Comparison of ENCODE assay signal across 9 mouse cellular contexts in the genomic region with DNA sequence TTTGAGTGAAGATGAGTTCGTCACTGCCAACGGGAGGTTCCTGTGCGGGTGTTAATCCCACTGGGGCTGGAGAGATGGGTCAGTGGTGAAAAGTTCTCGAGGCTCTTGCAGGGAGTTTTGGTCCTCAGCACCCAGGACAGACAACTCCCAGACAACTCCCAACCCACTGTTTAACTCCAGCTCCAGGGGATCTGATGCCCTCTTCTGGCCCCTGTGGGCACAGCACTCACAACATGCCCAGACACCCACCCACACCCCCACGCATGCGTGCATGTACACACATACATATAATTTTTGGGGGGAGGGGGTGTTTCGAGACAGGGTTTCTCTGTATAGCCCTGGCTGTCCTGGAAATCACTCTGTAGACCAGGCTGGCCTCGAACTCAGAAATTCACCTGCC. TPM values are rescaled to one million over a fixed set of nuclear protein-coding genes. Genes with fewer than 3 reads are reported as not detected.
DNase-seq lines count a peak whose midpoint lies in the region; ATAC-seq lines count a peak whose summit lies in the region.
"Had no signal": no experiment of that assay in that cellular context is flagged by ENCODE, and none has a peak within 500 bp of the region (broad histone marks: within the 10 kb centered on the region; RNA-seq: fewer than 3 reads in every experiment).

No protein-coding gene starts in this region.

- peak; percentile 60 for DNase-seq in hindbrain, embryonic 10.5 days (ENCODE audit: low spot score)
- DNase-seq in NIH3T3 (ENCODE audit: low read depth): peak; percentile 43
- DNase-seq in embryonic facial prominence, embryonic 10.5 days (ENCODE audit: low spot score): peak; percentile 69
- peak; percentile 55 for DNase-seq in retina, embryonic 14.5 days (ENCODE audit: low spot score)
- DNase-seq in thymus, postnatal 36 days: peak; percentile 76

- 0 out of 2 replicates have a peak overlapping the region, but pooled peaks have one; percentile 3 for H3K4me3 ChIP-seq in hindbrain, embryonic 10.5 days
- H3K4me3 ChIP-seq in hindbrain, embryonic 12.5 days: no peak overlapping the region
- H3K4me3 ChIP-seq in embryonic facial prominence, embryonic 10.5 days: peak overlapping the region; percentile 28; the same call in 1 of the 2 replicates
- H3K4me3 ChIP-seq in intestine, embryonic 15.5 days (replicated peaks): no peak overlapping the region
- no peak overlapping the region for H3K4me3 ChIP-seq in limb, embryonic 12.5 days (replicated peaks)
- H3K4me3 ChIP-seq: hindbrain, embryonic 15.5 days had no signal

- H3K4me1 ChIP-seq in hindbrain, embryonic 10.5 days (replicated peaks): peaks cover 42% of the 10 kb centered on the region
- peaks cover 6% of the 10 kb centered on the region; the same call in 1 of the 2 replicates for H3K4me1 ChIP-seq in hindbrain, embryonic 12.5 days
- peaks cover 49% of the 10 kb centered on the region for H3K4me1 ChIP-seq in embryonic facial prominence, embryonic 10.5 days
- H3K4me1 ChIP-seq in intestine, embryonic 15.5 days (replicated peaks): peaks cover 29% of the 10 kb centered on the region
- peaks cover 27% of the 10 kb centered on the region for H3K4me1 ChIP-seq in limb, embryonic 12.5 days (replicated peaks)

- H3K9ac ChIP-seq in hindbrain, embryonic 12.5 days: no peak overlapping the region
- no peak overlapping the region for H3K9ac ChIP-seq in intestine, embryonic 15.5 days
- H3K9ac ChIP-seq in limb, embryonic 12.5 days (replicated peaks): no peak overlapping the region
- H3K9ac ChIP-seq: hindbrain, embryonic 15.5 days had no signal

- no peaks in the 10 kb centered on the region for H3K36me3 ChIP-seq in hindbrain, embryonic 10.5 days
- no peaks in the 10 kb centered on the region for H3K36me3 ChIP-seq in hindbrain, embryonic 12.5 days
- no peaks in the 10 kb centered on the region for H3K36me3 ChIP-seq in embryonic facial prominence, embryonic 10.5 days (replicated peaks)
- H3K36me3 ChIP-seq in intestine, embryonic 15.5 days: no peaks in the 10 kb centered on the region
- no peaks in the 10 kb centered on the region for H3K36me3 ChIP-seq in limb, embryonic 12.5 days
- H3K36me3 ChIP-seq: hindbrain, embryonic 15.5 days had no signal

- no peak for ATAC-seq in hindbrain, embryonic 12.5 days (ENCODE audit: low FRiP score)
- no peak for ATAC-seq in intestine, embryonic 15.5 days
- no peak for ATAC-seq in limb, embryonic 12.5 days (ENCODE audit: insufficient number of reproducible peaks, insufficient read depth, low FRiP score, low TSS enrichment, low read depth)

- H3K9me3 ChIP-seq in hindbrain, embryonic 10.5 days: no peaks in the 10 kb centered on the region
- H3K9me3 ChIP-seq in hindbrain, embryonic 12.5 days (replicated peaks): no peaks in the 10 kb centered on the region
- no peaks in the 10 kb centered on the region for H3K9me3 ChIP-seq in embryonic facial prominence, embryonic 10.5 days
- H3K9me3 ChIP-seq in intestine, embryonic 15.5 days: no peaks in the 10 kb centered on the region
- no peaks in the 10 kb centered on the region for H3K9me3 ChIP-seq in limb, embryonic 12.5 days
- H3K9me3 ChIP-seq: hindbrain, embryonic 15.5 days had no signal

- 39% methylated on average over 8 of the region's 8 CpGs for WGBS in hindbrain, embryonic 10.5 days
- 34% methylated on average over 8 of the region's 8 CpGs for WGBS in hindbrain, embryonic 12.5 days
- 44% methylated on average over 8 of the region's 8 CpGs for WGBS in embryonic facial prominence, embryonic 10.5 days
- 38% methylated on average over 8 of the region's 8 CpGs for WGBS in intestine, embryonic 15.5 days
- WGBS in limb, embryonic 12.5 days: 40% methylated on average over 8 of the region's 8 CpGs

- no peak overlapping the region for H3K27ac ChIP-seq in hindbrain, embryonic 10.5 days
- no peak overlapping the region for H3K27ac ChIP-seq in hindbrain, embryonic 12.5 days
- H3K27ac ChIP-seq in embryonic facial prominence, embryonic 10.5 days (replicated peaks): no peak overlapping the region
- no peak overlapping the region for H3K27ac ChIP-seq in intestine, embryonic 15.5 days
- H3K27ac ChIP-seq in limb, embryonic 12.5 days: no peak overlapping the region
- H3K27ac ChIP-seq: hindbrain, embryonic 15.5 days had no signal

- no peaks in the 10 kb centered on the region for H3K27me3 ChIP-seq in hindbrain, embryonic 10.5 days (ENCODE audit: insufficient read depth, poor library complexity, severe bottlenecking)
- no peaks in the 10 kb centered on the region for H3K27me3 ChIP-seq in hindbrain, embryonic 12.5 days
- no peaks in the 10 kb centered on the region for H3K27me3 ChIP-seq in embryonic facial prominence, embryonic 10.5 days (replicated peaks; ENCODE audit: low read depth, poor library complexity, severe bottlenecking)
- H3K27me3 ChIP-seq in intestine, embryonic 15.5 days (replicated peaks): no peaks in the 10 kb centered on the region
- H3K27me3 ChIP-seq in limb, embryonic 12.5 days: no peaks in the 10 kb centered on the region
- H3K27me3 ChIP-seq: hindbrain, embryonic 15.5 days had no signal

- no peak overlapping the region for H3K4me2 ChIP-seq in hindbrain, embryonic 12.5 days (replicated peaks)
- 0 out of 2 replicates have a peak overlapping the region, but pooled peaks have one; percentile 16 for H3K4me2 ChIP-seq in intestine, embryonic 15.5 days (replicated peaks)
- H3K4me2 ChIP-seq in limb, embryonic 12.5 days: 0 out of 2 replicates have a peak overlapping the region, but pooled peaks have one; percentile 26
- H3K4me2 ChIP-seq: hindbrain, embryonic 15.5 days had no signal

RNA-seq across cellular contexts. Expression of gene Mlec, which starts 5.6 kb away (rescaled TPM):
- 59.5 and 71.1 TPM in 2 replicates for polyA plus RNA-seq in hindbrain, embryonic 10.5 days (2016; fragmentation: Nextera tagmentation; extraction: Ambion mirVana)
- polyA plus RNA-seq in hindbrain, embryonic 12.5 days (2016; fragmentation: Nextera tagmentation; extraction: Ambion mirVana): 65.0 and 72.9 TPM in 2 replicates
- polyA plus RNA-seq in embryonic facial prominence, embryonic 10.5 days (2016; fragmentation: Nextera tagmentation; extraction: Ambion mirVana): 73.6 and 80.6 TPM in 2 replicates
- polyA plus RNA-seq in intestine, embryonic 15.5 days (2015; fragmentation: Nextera tagmentation; extraction: Ambion mirVana): 89.9 and 113 TPM in 2 replicates
- 76.6 and 89.6 TPM in 2 replicates for polyA plus RNA-seq in limb, embryonic 12.5 days (2016; fragmentation: Nextera tagmentation; extraction: Ambion mirVana)

RNA-seq across cellular contexts. Expression of gene Unc119b, which starts 28.8 kb away (rescaled TPM):
- polyA plus RNA-seq in hindbrain, embryonic 10.5 days (2016; fragmentation: Nextera tagmentation; extraction: Ambion mirVana): 66.9 and 74.6 TPM in 2 replicates
- 57.5 and 62.0 TPM in 2 replicates for polyA plus RNA-seq in hindbrain, embryonic 12.5 days (2016; fragmentation: Nextera tagmentation; extraction: Ambion mirVana)
- 63.5 and 68.7 TPM in 2 replicates for polyA plus RNA-seq in embryonic facial prominence, embryonic 10.5 days (2016; fragmentation: Nextera tagmentation; extraction: Ambion mirVana)
- polyA plus RNA-seq in intestine, embryonic 15.5 days (2015; fragmentation: Nextera tagmentation; extraction: Ambion mirVana): 25.7 and 26.6 TPM in 2 replicates
- 61.7 and 62.6 TPM in 2 replicates for polyA plus RNA-seq in limb, embryonic 12.5 days (2016; fragmentation: Nextera tagmentation; extraction: Ambion mirVana)

RNA-seq across cellular contexts. Expression of gene Cabp1, which starts 30.6 kb away (rescaled TPM):
- polyA plus RNA-seq in hindbrain, embryonic 10.5 days (2016; fragmentation: Nextera tagmentation; extraction: Ambion mirVana): 2.3 and 6.1 TPM in 2 replicates
- polyA plus RNA-seq in hindbrain, embryonic 12.5 days (2016; fragmentation: Nextera tagmentation; extraction: Ambion mirVana): 10.3 and 10.5 TPM in 2 replicates
- polyA plus RNA-seq in embryonic facial prominence, embryonic 10.5 days (2016; fragmentation: Nextera tagmentation; extraction: Ambion mirVana): 1.3 and 1.4 TPM in 2 replicates
- 1.5 and 2.3 TPM in 2 replicates for polyA plus RNA-seq in intestine, embryonic 15.5 days (2015; fragmentation: Nextera tagmentation; extraction: Ambion mirVana)
- 1.1 and 1.3 TPM in 2 replicates for polyA plus RNA-seq in limb, embryonic 12.5 days (2016; fragmentation: Nextera tagmentation; extraction: Ambion mirVana)

RNA-seq across cellular contexts. Expression of gene Acads, which starts 44.4 kb away (rescaled TPM):
- 67.2 and 70.6 TPM in 2 replicates for polyA plus RNA-seq in hindbrain, embryonic 10.5 days (2016; fragmentation: Nextera tagmentation; extraction: Ambion mirVana)
- polyA plus RNA-seq in hindbrain, embryonic 12.5 days (2016; fragmentation: Nextera tagmentation; extraction: Ambion mirVana): 38.7 and 41.9 TPM in 2 replicates
- polyA plus RNA-seq in embryonic facial prominence, embryonic 10.5 days (2016; fragmentation: Nextera tagmentation; extraction: Ambion mirVana): 72.6 and 78.7 TPM in 2 replicates
- 119 and 122 TPM in 2 replicates for polyA plus RNA-seq in intestine, embryonic 15.5 days (2015; fragmentation: Nextera tagmentation; extraction: Ambion mirVana)
- polyA plus RNA-seq in limb, embryonic 12.5 days (2016; fragmentation: Nextera tagmentation; extraction: Ambion mirVana): 65.2 and 69.5 TPM in 2 replicates

Comparison
In these comparisons a context has a peak if more than half of its experiments do, and no peak if none do; other contexts are left out.
1. H3K4me3 ChIP-seq: peak in hindbrain, embryonic 10.5 days (single experiment) and embryonic facial prominence, embryonic 10.5 days (single experiment); none in hindbrain, embryonic 12.5 days (single experiment), intestine, embryonic 15.5 days (single experiment) and limb, embryonic 12.5 days (single experiment).
2. Peak in every context shown above with its lines, with median percentiles within 50 percentile points of each other: DNase-seq.